Comparison of ENCODE assay signal across 9 mouse cellular contexts in genomic region chr4:106472335-106472734, GRCm38 (mm10). TPM values are rescaled to one million over a fixed set of nuclear protein-coding genes. Genes with fewer than 3 reads are reported as not detected.
A peak's percentile ranks its signal among the peaks of the same experiment; 100 is the strongest.
DNase-seq lines count a peak whose midpoint lies in the region; ATAC-seq and TF ChIP-seq lines count a peak whose summit lies in the region.
"Had no signal": no experiment of that assay in that cellular context is flagged by ENCODE, and none has a peak within 500 bp of the region (broad histone marks: within the 10 kb centered on the region; RNA-seq: fewer than 3 reads in every experiment).

No protein-coding gene starts in this region.

- peak; percentile 63 for ATAC-seq in lung, embryonic 14.5 days (ENCODE audit: insufficient read depth)
- ATAC-seq in monocyte, adult 5-6 weeks (replicated peaks; ENCODE audit: insufficient number of reproducible peaks, low FRiP score, low TSS enrichment, poor library complexity, severe bottlenecking), result no peak

- H3K36me3 ChIP-seq in lung, embryonic 14.5 days (ENCODE audit: insufficient read depth), result no peaks in the 10 kb centered on the region

- no peaks in the 10 kb centered on the region for H3K4me1 ChIP-seq in lung, embryonic 14.5 days (ENCODE audit: insufficient read depth)

- no peak overlapping the region for H3K9ac ChIP-seq in lung, embryonic 14.5 days

- DNase-seq in CD4-positive helper T cell, adult 2 months (ENCODE audit: low read depth, low spot score), result peak; percentile 44
- peak; percentile 83 for DNase-seq in ZHBTc4 (ENCODE audit: low read depth, low spot score)
- peak; percentile 88 for DNase-seq in embryo, embryonic 10.5 days (ENCODE audit: low spot score)
- peak; percentile 9 for DNase-seq in gonadal fat pad, adult 2 months (ENCODE audit: low read depth)
- peak; percentile 82 for DNase-seq in kidney, postnatal 14 days
- DNase-seq in lung, embryonic 14.5 days, result peak; percentile 88
- DNase-seq in retina, embryonic 14.5 days (ENCODE audit: low spot score), result peak; percentile 89

- no peaks in the 10 kb centered on the region for H3K27me3 ChIP-seq in lung, embryonic 14.5 days (ENCODE audit: insufficient read depth, low read length)

- TF ChIP-seq CTCF in lung, embryonic 14.5 days (IDR thresholded peaks at IDR 0.05; ENCODE audit: low read depth), result peak; percentile 85

- H3K27ac ChIP-seq in lung, embryonic 14.5 days (ENCODE audit: low read depth), result no peak overlapping the region

- no peaks in the 10 kb centered on the region for H3K9me3 ChIP-seq in lung, embryonic 14.5 days (ENCODE audit: low read depth, low read length)

- H3K4me3 ChIP-seq in lung, embryonic 14.5 days (ENCODE audit: low read depth, low read length), result no peak overlapping the region

- 9% methylated on average over 3 of the region's 3 CpGs for WGBS in lung, embryonic 14.5 days

- no peak overlapping the region for H3K4me2 ChIP-seq in lung, embryonic 14.5 days

RNA-seq across cellular contexts. Expression of gene Pcsk9, which starts 8.2 kb away (rescaled TPM):
- polyA plus RNA-seq in gonadal fat pad, adult 2 months (2012; rRNA removed), result 0.58 and 1.0 TPM in 2 replicates
- polyA plus RNA-seq in lung, embryonic 14.5 days (2014; fragmentation: Nextera tagmentation; extraction: Ambion mirVana), result 1.9 and 2.3 TPM in 2 replicates
- not detected in 3 replicates for total RNA-seq in monocyte, adult 5-6 weeks (2017)

RNA-seq across cellular contexts. Expression of gene Bsnd, which starts 19.7 kb away (rescaled TPM):
- 2.5 and 3.7 TPM in 2 replicates for polyA plus RNA-seq in gonadal fat pad, adult 2 months (2012; rRNA removed)
- not detected in 2 replicates for polyA plus RNA-seq in lung, embryonic 14.5 days (2014; fragmentation: Nextera tagmentation; extraction: Ambion mirVana)
- not detected in 3 replicates for total RNA-seq in monocyte, adult 5-6 weeks (2017)
- polyA plus RNA-seq: large intestine, adult 2 months had no signal

Comparison
In these comparisons a context has a peak if more than half of its experiments do, and no peak if none do; other contexts are left out.
1. DNase-seq: peak in every context shown above with its lines; median percentile 89 in retina, embryonic 14.5 days; 88 in embryo, embryonic 10.5 days; 88 in lung, embryonic 14.5 days; 83 in ZHBTc4; 82 in kidney, postnatal 14 days; 44 in CD4-positive helper T cell, adult 2 months; 9 in gonadal fat pad, adult 2 months.